Mouse (Mus musculus) adrenal gland, adult 2 months (tissue): ENCODE data around the gene Efcab6. TPM values are rescaled to one million over a fixed set of nuclear protein-coding genes. Genes with fewer than 3 reads are reported as not detected.

Experiments used
- DNase-seq: peaks from one replicate; pipeline ENCODE4 v3.0.0; 2021
- polyA plus RNA-seq: library from polyadenylated mRNA; depleted of rRNA; stranded (reverse); fragments of >200 nt; gene quantifications from 2 replicates; pipeline ENCODE4 v1.2.3, GENCODE M21; 2012
- total RNA-seq, 2 experiments: library from RNA; stranded (reverse); gene quantifications; 2 replicates each; pipeline ENCODE4 v1.2.3; 2021

Gene Efcab6
- total and polyA plus RNA-seq, 3 experiments, result 0.21 TPM; not detected in 2

- no peak for DNase-seq
Measured at GRCm38 (mm10) chr15:84058841-84059240, 6.3 kb downstream of the Efcab6 start.

- no peak for DNase-seq
Measured at GRCm38 (mm10) chr15:84056083-84056482, 9.1 kb downstream of the Efcab6 start.

- DNase-seq, result peak; percentile 66
Measured at GRCm38 (mm10) chr15:84053859-84054258, 11.3 kb downstream of the Efcab6 start.

GRCm38 (mm10) chr15:84053240-84053639, 11.9 kb downstream of the Efcab6 start:
- DNase-seq, result no peak

DNA sequence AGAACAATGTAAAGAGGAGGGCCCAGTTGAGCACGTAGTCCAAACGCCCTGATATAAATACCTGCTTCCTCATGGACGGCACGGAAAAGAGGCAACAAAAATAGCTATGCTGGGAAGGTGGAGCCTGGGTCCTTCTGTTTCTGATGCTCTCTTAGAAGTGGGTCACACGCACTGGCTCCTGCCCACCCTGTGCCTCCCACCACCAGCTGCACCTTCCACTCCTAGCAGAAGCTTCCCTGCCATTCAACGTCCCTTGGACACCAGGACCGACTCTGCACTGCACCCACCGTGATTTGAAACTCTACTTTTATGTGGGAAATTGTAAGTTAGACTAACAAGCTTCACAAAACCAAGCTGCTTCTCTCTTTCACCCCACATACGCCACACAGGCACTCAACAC, 12.8 kb downstream of the Efcab6 start:
- DNase-seq, result no peak

- DNase-seq, result peak; percentile 47
Measured at GRCm38 (mm10) chr15:84049570-84049969, 15.6 kb downstream of the Efcab6 start.

DNA sequence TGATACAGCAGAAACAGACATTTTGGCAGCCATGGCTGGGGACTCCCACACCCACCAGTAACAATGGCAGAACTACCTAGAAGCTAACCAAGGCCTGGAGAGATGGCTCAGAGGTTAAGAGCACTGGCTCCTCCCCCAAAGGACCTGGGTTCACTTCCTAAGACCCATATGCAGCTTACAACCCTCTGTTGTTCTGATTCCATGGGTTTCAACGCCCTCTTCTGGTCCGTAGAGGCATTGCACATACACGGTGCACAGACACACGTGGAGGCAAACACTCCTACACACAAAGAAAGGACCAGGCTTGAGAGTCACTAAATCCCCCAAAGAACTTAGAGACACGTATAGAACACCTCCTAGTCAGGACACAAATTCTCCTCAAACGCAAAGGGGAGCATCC, 19.6 kb downstream of the Efcab6 start:
- no peak for DNase-seq

DNA sequence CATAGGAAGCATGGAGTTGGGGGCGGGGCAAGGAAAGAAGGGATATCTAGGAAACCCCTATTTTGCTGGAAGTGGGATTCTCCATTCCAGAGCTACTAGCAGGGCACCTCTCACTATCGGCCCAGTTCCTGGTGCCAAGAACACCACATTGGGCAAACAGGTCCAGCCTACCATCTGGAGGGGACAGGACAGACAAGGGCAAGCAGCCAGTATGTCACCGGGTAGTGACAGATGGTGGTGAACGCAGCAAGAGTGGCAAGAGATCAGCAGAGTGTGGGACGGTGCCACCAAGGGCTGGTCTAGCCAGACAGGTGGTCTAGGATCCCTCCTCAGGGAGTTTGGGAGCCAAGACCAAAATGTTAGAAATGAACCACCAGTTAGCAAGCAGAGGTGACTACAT, 28.1 kb downstream of the Efcab6 start:
- DNase-seq, result no peak

DNA sequence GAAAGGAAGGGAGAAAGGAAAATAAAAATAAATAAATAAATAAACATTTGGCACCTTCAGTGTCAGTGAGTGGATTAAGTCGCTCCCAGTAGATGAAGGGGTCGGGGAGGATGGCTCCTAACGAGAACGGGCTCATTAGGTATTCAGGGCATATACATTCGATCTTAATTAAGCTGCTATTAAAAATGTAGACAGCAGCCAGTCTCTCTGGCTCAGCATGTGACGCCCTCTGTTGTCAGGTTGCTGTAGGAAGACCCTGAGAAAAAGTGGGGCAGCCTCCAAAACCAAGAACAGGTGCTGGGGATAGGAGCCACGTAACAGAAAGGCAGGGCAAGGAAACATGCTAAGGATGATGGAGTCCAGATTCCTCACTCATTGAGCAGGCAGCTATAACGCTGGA, 39.5 kb downstream of the Efcab6 start:
- no peak for DNase-seq

DNA sequence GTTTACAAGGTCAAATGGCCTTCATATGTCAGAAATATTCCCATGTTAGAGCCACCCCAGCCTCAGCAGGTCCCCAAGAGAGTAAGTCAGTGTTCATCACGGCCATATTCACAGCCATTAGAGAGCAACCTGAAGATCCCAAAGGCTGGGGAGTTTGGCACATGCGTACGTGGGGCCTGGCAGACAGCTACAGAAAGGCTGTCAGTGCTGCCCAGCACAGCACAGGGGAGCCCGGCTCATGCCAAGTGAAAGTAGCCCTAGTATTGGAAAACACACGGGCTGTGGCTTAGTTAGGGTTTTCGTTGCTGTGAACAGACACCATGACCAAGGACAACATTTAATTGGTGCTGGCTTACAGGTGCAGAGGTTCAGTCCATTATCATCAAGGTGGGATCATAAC, 40.3 kb downstream of the Efcab6 start:
- DNase-seq, result no peak

GRCm38 (mm10) chr15:84009366-84010083, 55.7 kb downstream of the Efcab6 start:
- DNase-seq, result no peak

DNA sequence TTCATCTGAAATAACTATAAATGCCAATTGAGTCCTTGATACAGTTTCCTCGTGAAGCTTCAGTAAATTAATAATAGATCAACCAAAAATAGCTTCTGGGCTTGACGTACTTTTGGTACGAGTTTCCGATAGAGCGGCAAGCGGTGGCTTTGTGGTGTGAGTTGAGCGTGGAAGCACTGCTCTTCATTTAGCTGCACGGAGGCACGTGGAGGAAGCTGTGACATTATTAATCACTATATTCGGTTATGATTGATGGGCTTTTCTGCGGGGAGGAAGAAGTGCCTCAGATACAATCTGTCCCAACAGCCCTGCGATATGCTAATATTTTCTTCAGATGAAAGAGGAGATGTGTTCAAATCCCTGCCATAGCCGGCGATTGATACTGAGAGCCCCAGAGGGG, 60.9 kb downstream of the Efcab6 start:
- no peak for DNase-seq

DNA sequence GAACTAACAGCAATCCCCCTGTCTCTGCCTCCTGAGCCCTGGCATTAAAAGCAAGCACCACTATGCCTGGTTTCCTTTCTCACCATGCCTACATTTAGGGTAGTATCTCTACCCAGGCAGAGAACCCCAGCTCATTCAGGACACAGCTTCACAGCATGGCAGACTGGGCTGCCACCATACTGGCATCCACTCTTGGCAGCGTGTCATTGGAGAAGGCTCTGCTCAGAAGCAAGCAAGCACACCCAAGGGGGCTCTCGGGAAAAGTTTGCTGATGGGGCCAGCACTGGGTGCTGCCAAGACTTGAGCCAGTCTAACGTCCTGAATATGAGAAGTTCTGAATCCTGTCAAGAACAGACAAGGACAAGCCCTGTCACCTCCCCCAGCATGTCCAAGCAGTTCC, 66.1 kb downstream of the Efcab6 start:
- DNase-seq, result no peak

DNA sequence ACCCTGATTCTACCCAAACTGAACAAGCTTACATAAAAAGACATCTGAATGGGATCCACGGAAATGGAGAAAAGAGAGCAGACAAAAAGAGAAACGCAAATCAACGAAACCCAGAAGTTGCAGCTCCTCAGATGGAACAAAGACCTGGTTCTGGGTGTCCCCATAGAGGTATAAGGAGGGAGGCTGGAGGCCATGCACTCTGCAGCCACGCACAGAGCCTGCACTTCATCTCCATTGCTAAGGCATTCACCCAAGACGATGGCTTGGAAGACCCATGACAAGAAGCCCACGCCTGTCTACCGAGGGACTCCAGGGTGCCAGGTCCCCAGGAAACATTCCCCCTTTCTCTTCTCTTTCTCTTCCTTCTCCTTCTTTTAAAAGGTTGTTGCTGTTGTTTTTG, 66.6 kb downstream of the Efcab6 start:
- DNase-seq, result no peak

DNA sequence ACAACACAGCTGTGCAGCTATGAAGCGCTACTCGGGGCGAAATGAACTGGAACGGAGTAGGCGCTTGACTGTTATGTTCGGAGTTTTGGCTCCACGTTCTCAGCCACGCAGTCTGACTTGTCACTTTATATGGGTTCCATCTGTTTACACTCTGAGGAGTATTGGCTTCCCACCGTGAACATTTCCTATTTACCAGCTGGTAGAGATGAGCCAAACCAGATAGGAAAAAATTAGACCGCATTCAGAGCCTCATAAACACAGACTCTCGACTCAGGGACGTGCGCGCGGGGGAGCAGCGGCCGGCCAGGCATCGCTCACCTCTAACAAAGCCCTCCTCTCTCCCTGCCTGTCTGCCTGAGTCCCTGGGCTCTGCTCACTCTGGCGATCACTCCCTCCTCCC, 67.1 kb downstream of the Efcab6 start:
- no peak for DNase-seq

DNA sequence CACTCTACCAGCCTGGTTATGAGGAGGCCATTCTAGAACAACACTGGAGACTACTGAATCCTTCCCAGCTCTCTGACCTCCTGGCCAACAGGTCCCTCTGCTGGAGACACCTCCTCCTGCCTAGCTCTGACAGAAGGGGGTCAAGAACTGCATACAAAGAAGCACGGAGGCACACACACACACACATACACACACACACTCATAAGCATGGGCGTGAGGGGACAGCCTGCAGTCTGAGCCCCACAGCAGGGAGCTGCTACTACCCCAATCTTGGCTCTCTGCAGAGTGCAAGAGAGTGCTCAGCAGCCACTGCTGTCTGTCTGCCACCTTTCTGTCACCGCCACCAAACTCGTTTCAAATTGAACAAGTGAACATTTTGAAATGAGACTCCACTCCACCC, 67.6 kb downstream of the Efcab6 start:
- DNase-seq, result no peak

DNA sequence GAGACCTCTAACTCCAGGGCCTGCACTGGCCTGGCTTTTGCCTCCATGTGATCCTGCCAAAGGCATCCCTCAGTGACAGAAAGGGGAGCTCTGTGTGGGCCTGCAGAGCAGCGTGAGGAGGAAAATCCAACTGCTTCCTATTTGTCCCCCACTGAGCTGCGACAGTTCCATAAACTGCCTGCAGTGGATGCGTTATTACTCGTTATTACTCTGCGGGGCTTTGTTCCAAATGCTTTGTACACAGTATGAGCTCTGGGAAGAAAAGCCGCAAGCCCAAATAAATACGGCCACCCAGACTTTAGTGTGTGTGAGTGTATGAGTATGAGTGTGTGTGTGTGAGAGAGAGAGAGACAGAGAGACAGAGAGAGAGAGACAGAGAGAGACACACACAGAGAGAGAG, 68.3 kb downstream of the Efcab6 start:
- no peak for DNase-seq

DNA sequence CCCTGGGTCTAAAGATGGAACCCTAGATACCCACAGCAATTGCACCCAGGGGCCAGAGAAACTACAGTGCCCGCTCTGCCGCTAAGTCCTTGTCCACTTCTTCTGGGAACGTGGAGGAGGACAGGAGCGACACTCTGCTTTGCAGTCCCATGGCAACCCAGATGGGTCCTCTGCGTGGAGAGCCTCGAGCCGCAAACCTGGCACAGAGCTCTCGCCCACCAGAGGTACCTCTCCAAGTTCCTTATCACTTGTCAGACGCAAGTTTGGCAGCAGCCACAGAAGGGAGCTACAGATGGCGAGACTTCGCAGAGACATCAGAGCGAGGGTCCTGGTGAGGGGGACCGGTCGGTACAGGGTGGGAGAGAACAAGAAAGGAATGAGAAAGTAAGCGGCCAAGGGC, 73.0 kb downstream of the Efcab6 start:
- DNase-seq, result no peak

DNA sequence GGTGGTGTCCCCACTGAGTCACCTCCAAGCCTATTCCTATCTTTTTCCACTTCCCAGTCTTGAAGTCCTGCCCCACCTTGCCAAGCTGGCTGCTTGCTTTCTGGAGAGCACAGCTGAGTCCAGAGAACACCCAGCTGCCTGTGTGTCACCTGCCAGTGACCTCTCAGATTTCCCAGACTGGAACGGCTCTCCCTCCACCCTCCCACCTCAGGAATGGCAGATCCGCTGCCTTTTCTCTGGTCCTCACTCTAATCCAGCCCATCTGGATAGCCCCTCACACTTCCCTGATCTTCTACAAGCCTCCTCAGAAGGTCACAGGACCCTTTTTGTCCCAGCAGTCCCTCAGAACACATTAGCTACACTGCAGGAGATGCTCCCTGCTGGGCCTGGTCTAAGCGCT, 73.7 kb downstream of the Efcab6 start:
- DNase-seq, result no peak

DNA sequence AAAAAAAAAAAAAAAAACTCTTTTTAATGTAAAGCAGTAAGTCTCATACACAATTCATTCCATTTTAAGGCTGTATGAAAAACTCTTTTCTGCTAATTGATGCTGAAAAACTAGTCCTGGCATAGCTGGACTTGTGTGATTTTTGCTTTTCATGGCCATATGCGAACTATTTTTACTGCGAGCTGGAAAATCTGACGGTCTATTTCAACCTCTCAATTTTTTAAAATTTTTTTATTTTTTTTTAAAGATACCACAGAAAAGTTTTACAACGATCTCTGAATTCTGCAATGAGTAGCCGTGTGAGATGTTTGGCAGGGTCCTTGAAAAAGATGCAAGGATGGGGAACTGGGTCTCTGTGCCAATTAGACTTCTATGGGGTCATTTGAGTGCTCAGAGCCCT, 75.9 kb downstream of the Efcab6 start:
- no peak for DNase-seq

GRCm38 (mm10) chr15:83988087-83988486, 77.1 kb downstream of the Efcab6 start:
- DNase-seq, result no peak

DNA sequence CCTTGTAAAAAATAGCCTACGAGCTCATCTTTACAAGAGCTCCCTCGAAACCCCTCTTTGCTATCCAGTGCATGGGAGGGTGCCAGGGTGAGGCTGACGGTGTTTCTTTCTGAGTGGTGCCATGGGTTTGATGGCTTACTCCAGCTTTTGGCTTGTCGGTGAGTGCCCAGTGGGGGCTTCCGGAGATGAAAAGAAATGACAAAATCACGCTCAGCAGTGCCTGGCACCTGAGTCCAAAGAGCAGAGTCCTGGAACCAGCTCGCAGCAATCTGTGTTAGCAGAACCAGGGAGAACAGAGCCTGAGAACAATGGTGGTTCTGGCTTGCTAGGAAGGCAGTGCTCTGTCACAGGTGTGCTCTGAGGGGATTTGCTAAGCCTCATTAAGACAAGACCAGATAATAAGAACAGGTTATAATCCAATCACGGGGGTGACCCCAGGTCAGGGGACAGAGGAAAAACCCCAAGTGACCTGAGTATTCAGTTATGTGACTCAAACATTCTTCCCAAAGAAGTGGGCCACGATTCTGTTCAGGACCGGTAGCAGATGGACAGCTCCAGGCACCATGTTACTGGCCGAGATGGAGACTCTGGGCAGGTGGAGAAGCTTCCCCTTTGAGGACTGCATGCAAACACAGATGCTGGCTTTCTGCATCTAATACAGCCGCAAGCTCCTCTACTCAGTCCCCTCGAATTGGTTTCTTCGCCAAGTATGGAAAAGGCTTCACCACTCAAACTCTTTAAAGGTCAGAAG, 82.8 kb downstream of the Efcab6 start:
- DNase-seq, result no peak

DNA sequence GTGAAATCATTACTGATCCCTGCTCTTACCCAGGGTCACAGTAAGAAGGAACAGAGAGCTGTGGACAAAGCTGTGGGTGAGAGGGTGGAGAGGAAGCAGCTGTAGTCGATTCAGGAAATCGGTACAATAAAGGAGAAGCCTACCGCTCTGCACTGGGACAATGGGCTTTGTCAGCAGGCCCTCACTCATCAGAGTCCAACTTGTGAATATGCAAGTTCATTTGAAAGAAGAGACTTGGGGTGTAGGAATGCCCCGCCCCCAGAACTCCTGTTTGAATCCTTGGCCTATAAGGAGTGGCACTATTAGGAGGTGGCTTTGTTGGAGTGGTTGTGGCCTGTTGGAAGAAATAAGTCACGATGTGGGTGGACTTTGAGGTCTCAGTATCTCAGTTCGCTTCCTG, 86.3 kb downstream of the Efcab6 start:
- no peak for DNase-seq

- DNase-seq, result no peak
Measured at GRCm38 (mm10) chr15:83977108-83977507, 88.1 kb downstream of the Efcab6 start.
